Mouse (Mus musculus): ENCODE results near the gene 1110012L19Rik. TPM values are rescaled to one million over a fixed set of nuclear protein-coding genes. Genes with fewer than 3 reads are reported as not detected.
"Not testable (repeated sequence)": the region's sequence is repeated elsewhere in the genome, so short reads cannot be mapped to it uniquely, and the experiment has no call there.

1110012L19Rik gene
- polyA plus RNA-seq (2012; rRNA removed): 9.4 and 12.5 TPM in 2 replicates

DNA sequence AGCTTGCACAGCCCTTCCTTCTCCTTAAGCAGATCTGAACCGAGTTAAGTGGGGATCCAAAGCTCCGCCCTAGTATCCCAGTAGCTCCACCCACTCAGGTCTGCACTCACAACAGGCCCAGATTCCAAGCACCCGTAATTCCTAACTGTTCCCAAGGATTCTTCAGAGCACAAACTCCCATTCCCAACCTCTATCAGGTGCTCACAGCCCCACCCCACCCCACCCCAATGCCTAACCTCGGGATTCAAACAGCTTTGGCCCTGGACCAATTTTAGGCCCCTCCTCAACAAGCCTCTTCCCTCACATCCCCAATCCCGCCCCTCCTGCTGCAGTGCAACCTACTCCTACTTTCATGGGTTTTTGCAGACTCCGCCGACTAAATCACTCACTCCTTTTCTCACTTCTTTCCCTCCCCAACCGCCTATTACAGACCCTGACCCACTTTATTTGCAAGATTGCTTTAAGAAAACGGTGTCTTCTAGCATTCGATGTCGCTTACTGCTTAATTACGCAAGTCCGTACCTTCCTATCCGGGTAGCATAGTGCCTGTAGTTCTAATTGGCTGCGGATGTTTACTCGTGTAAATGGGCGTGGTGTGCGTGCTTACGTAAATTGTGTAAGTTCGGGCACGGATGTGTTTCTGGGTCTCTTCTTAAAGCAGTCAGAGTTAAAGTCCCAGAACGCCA, at the start of gene 1110012L19Rik:
Gene 1110012L19Rik (plus strand): TSS at position 602 of the 686 bp plus-strand sequence.
- no peak for DNase-seq (ENCODE audit: low read depth)

DNA sequence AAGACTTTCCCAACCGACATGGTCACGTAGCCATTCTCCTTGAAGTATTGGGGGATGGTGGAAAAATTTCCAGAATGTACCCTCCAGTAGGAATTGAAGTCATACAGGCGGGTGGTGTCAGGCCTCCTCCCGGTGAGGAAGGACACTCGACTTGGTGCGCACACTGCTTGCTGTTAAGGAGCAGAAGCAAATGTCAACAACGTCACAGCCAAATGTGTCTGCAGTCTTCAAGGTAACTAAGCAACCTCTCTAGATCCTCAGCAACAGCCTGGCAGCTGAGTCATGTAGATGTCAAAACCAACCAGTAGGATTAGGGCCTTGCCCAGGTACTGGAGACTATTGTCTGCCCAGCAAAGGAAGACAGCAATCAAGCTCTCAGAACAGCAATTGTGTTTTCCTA, 22.7 kb upstream of the 1110012L19Rik start:
- no peak for DNase-seq (ENCODE audit: low read depth)

DNA sequence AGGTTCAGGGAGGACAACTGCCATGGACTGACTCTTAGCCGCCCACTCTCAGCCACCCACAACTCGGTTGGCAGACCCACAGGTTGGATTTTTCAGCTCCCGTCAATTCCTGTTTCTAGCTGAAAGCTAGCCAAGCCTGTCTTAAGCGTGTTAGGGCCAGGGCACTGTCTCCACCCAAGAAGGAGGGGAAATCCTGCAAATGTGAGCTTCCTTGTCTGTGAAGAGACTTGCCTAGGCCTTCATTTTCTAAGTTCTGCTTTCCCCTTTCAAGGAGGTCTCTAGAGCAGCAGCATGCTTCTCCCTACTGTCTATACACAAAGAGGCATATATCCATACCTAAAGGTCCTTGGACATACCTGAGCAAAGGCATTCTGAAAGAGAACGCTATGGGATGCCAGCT, 22.2 kb upstream of the 1110012L19Rik start:
- DNase-seq (ENCODE audit: low read depth): no peak

DNA sequence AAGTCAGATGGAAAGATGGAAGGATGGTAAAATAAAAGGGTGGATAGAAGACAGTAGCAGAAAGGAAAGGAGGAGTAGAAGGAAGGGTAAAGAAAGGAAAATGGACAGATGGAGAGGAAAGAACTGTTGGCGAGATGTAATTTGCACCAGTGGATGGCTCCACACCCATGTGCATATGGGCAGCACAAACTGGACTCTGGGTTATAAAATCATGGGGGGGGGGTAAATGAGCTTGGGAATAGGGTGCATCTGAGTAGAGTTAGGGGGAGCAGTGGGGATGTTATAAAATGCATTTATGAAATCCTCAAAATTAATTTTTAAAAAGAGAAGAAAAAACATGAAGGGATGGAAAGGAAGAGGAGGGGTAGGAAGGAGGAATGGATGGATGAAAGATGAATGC, 21.5 kb upstream of the 1110012L19Rik start:
- no peak for DNase-seq (ENCODE audit: low read depth)

DNA sequence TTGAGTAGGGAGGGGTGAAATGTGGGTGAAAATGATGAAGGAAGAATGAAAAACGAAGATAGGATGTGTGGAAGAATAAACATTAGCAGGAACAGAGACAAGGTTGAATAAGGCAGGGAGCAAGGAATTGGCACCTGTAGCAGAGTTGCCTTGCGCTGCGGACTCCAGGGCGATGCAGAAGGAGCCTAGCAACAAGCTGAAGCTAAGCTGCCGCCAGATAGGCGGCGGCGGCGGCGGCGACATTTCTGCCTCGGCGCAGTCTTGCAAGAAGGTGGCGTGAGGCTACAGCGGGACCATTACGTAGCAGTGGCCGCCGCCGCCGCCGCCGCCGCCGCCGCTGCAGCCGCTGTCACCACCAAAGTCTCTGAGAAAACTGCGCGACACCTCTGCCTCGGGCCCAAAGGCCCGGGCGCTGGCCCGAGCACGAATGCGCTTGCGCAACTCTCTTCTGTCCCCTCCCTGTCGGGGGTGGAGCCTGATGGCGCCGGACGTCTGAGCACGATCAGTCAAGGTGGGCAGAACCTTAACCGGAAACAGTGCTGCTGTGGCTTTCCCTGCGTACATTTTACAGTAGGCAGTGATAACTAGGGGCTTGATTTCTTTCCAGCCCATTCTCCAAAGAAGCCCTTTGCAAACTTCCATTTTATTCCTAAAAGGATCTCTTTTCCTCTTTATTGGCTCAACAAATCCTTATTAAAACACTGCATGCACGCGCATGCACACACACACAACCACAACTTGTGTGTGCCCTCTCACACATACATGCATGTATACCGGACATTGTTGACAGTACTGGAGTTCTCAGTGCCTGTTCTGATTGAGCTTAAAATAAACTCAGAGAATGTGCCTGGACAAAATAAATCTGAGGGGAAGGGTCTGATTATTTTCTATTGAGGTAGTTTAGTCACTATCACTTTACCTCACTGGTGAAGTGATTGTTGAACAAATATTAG, 20.7 kb upstream of the 1110012L19Rik start, which contains the start of gene Ids:
Gene Ids (minus strand): TSS at position 424 of the 953 bp plus-strand sequence.
- DNase-seq (ENCODE audit: low read depth): no peak

DNA sequence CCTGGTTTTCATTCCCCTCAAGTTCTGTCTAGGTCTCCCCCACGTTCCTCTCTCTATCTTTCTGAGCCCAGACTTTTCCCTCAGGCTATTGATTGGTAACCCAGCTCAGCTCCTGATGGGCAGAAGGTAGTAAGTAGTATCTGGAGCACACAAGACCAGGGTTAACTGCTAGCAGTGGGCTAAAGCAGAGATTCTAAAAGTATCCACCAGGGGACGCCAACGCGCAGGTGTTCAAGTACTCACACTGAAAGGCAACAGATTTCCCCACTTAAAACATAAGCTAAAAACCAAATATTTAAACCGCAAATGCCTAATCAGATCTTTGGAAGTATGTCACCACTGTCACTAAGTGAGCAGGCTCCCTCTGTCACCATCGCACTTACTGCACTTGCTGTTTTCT, 15.9 kb upstream of the 1110012L19Rik start:
- DNase-seq (ENCODE audit: low read depth): not testable (repeated sequence)

DNA sequence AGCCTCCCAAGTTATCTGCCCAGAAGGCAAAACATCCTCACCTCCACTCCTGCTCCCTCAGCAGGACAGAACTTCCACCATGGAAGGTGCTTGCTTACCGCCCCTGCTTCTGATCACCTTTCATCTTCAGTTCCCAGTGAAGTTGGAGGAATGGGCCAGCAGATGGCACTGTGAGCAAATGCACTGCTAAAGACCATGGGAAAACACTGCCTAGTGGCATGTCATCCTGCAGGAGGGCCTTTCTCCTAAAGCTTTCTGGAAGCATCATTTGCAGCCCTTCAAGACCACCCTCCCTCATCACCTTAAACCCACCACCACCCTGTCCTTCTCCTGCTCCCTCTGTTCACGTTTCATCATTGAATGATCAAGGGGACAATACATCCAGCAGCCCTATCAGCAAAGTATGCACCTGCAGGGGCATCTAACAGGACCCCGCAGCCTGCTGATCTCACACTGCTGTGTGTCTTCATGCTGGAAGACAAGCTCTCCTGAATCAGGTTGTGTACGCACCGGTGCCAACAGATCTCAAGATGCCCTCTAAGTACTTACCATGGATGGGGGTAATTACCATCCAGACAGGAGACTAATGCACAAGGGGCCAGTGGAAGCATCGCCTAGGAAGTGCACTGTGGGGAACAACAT, 11.1 kb upstream of the 1110012L19Rik start:
- DNase-seq (ENCODE audit: low read depth): not testable (repeated sequence)

DNA sequence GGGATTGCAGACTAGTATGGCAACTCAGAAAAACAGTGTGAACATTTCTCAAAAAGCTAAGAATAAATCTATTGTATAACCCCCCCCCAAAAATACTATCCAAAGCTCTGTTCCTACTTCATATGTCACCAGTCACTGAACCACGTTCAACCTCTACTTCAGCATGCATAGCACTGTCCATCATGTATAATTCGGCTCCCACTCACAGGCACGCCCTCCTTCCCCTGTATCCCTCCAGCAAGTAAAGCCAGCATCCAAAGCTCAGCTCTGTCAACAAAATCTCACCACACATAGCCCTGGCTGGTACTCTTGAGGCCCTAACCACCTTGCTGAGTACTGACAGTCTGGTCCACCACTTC, 781 bp upstream of the 1110012L19Rik start:
- no peak for DNase-seq (ENCODE audit: low read depth)

DNA sequence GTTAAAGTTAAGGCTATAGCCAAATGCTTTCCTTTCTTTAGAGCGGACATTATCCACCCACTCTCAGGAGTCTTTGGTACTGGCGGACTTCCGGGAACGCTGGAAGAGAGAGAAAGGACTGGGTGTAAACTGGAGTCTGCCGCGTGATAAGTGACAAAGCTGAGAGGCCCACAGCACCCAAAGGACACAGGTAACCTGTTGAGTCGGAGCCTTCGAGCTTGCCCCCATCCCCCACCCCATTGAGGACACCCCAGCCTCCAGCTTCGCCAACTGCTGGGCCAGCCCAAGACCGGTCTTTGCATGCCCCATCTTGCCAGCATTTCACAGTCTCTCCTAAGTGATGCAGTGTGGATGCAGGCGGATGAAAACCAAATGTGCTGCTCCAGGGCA, 280 bp downstream of the 1110012L19Rik start:
- DNase-seq (ENCODE audit: low read depth): no peak

DNA sequence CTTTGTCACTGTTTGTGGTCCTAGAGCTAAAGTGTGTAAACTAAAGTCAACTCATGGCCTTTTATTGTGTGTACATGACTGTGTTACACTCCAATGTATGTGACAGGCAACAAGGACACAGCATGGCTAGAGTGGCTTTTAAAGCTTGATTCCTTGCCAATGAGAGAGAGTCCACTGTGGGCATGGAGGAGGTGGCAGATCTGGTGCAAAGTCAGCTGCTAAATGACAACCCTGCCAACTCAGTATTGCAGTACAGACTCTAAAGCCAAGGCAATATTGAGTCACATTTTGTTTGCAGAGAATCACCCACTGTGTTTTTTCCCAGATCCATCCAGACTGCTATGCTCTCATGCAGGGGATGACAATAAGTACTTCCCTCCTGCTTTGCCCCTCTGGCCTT, 7.0 kb downstream of the 1110012L19Rik start:
- DNase-seq (ENCODE audit: low read depth): not testable (repeated sequence)

DNA sequence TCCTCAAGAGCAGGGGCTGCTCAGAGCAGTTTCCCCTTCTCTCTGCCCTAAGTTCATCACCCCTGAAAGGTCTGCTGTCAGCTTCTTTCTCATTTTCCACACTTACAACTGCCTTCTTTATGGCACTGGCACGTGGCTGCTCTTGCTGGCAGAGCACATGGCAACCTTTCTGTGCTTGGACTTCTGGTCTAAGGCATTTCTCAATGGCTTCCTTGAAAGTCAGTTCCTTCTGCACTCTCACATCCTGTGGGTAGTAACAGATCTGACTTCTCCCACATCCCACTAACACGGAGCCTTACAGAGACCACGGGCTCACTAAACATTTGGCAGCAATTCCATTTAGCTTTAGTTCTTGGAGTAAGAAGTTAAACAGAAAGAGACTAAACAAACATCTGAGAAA, 39.8 kb downstream of the 1110012L19Rik start:
- not testable (repeated sequence) for DNase-seq (ENCODE audit: low read depth)

Other genes starting within 250 kb of the 1110012L19Rik start
- 23.4 and 31.0 TPM in 2 replicates for gene Ids, start 20.8 kb upstream of the 1110012L19Rik start, polyA plus RNA-seq (2012; rRNA removed)
- gene Tmem185a, start 91.3 kb downstream of the 1110012L19Rik start, polyA plus RNA-seq (2012; rRNA removed): 36.9 and 43.4 TPM in 2 replicates

All from gonadal fat pad, adult 2 months (tissue).